Mouse (Mus musculus): ENCODE data around the gene Xrcc1. TPM values are rescaled to one million over a fixed set of nuclear protein-coding genes. Genes with fewer than 3 reads are reported as not detected.

The Xrcc1 gene
- 0.88 TPM for polyA plus RNA-seq (2014; fragmentation: Illumina TruSeq; extraction: RNeasy Lipid Tissue Mini Kit (QIAGEN cat#74804))

GRCm38 (mm10) chr7:24546068-24546614 is at the start of gene Xrcc1, which contains the start of gene Pinlyp:
Gene Xrcc1, plus strand, starts transcription at chr7:24546289.
Gene Pinlyp, minus strand, starts transcription at chr7:24546118.

GRCm38 (mm10) chr7:24506838-24507725 is 39.0 kb upstream of the Xrcc1 start, which contains the start of gene Zfp428:
Gene Zfp428, plus strand, starts transcription at chr7:24507006.

GRCm38 (mm10) chr7:24512355-24512754 is 33.7 kb upstream of the Xrcc1 start, which contains the start of gene AC161166.1:
Gene AC161166.1, minus strand, starts transcription at chr7:24512455.

GRCm38 (mm10) chr7:24530062-24530931 is 15.8 kb upstream of the Xrcc1 start, which contains the start of gene Irgq:
Gene Irgq, plus strand, starts transcription at chr7:24530689.

GRCm38 (mm10) chr7:24587330-24588105 is 41.4 kb downstream of the Xrcc1 start, which contains the start of the genes Ethe1 and Zfp575:
Gene Ethe1, plus strand, starts transcription at chr7:24587543.
Gene Zfp575, minus strand, starts transcription at chr7:24587641.

GRCm38 (mm10) chr7:24610144-24610878 is 64.2 kb downstream of the Xrcc1 start, which contains the start of gene Phldb3:
Gene Phldb3, plus strand, starts transcription at chr7:24610763.

Other genes with a start within 250 kb of the Xrcc1 start
- gene Zfp61, start 245.1 kb upstream of the Xrcc1 start, polyA plus RNA-seq (2014; fragmentation: Illumina TruSeq; extraction: RNeasy Lipid Tissue Mini Kit (QIAGEN cat#74804)) = 11.3 TPM
- 2.2 TPM for gene Zfp94, start 229.6 kb upstream of the Xrcc1 start, polyA plus RNA-seq (2014; fragmentation: Illumina TruSeq; extraction: RNeasy Lipid Tissue Mini Kit (QIAGEN cat#74804))
- gene Tescl, start 212.4 kb upstream of the Xrcc1 start, polyA plus RNA-seq (2014; fragmentation: Illumina TruSeq; extraction: RNeasy Lipid Tissue Mini Kit (QIAGEN cat#74804)) = not detected
- gene Lypd5, start 197.1 kb upstream of the Xrcc1 start, polyA plus RNA-seq (2014; fragmentation: Illumina TruSeq; extraction: RNeasy Lipid Tissue Mini Kit (QIAGEN cat#74804)) = not detected
- not detected for gene Kcnn4, start 176.0 kb upstream of the Xrcc1 start, polyA plus RNA-seq (2014; fragmentation: Illumina TruSeq; extraction: RNeasy Lipid Tissue Mini Kit (QIAGEN cat#74804))
- not detected for gene Smg9, start 146.7 kb upstream of the Xrcc1 start, polyA plus RNA-seq (2014; fragmentation: Illumina TruSeq; extraction: RNeasy Lipid Tissue Mini Kit (QIAGEN cat#74804))
- not detected for gene Irgc1, start 94.0 kb upstream of the Xrcc1 start, polyA plus RNA-seq (2014; fragmentation: Illumina TruSeq; extraction: RNeasy Lipid Tissue Mini Kit (QIAGEN cat#74804))
- gene Plaur, start 83.8 kb upstream of the Xrcc1 start, polyA plus RNA-seq (2014; fragmentation: Illumina TruSeq; extraction: RNeasy Lipid Tissue Mini Kit (QIAGEN cat#74804)) = 1.0 TPM
- gene Cadm4, start 64.3 kb upstream of the Xrcc1 start, polyA plus RNA-seq (2014; fragmentation: Illumina TruSeq; extraction: RNeasy Lipid Tissue Mini Kit (QIAGEN cat#74804)) = 0.34 TPM
- gene Zfp428, start 39.3 kb upstream of the Xrcc1 start, polyA plus RNA-seq (2014; fragmentation: Illumina TruSeq; extraction: RNeasy Lipid Tissue Mini Kit (QIAGEN cat#74804)) = 0.80 TPM
- gene AC161166.1, start 33.8 kb upstream of the Xrcc1 start, polyA plus RNA-seq (2014; fragmentation: Illumina TruSeq; extraction: RNeasy Lipid Tissue Mini Kit (QIAGEN cat#74804)) = not detected
- 7.8 TPM for gene Irgq, start 15.6 kb upstream of the Xrcc1 start, polyA plus RNA-seq (2014; fragmentation: Illumina TruSeq; extraction: RNeasy Lipid Tissue Mini Kit (QIAGEN cat#74804))
- not detected for gene Pinlyp, start 171 bp upstream of the Xrcc1 start, polyA plus RNA-seq (2014; fragmentation: Illumina TruSeq; extraction: RNeasy Lipid Tissue Mini Kit (QIAGEN cat#74804))
- gene Ethe1, start 41.3 kb downstream of the Xrcc1 start, polyA plus RNA-seq (2014; fragmentation: Illumina TruSeq; extraction: RNeasy Lipid Tissue Mini Kit (QIAGEN cat#74804)) = 0.31 TPM
- not detected for gene Zfp575, start 41.4 kb downstream of the Xrcc1 start, polyA plus RNA-seq (2014; fragmentation: Illumina TruSeq; extraction: RNeasy Lipid Tissue Mini Kit (QIAGEN cat#74804))
- gene Phldb3, start 64.5 kb downstream of the Xrcc1 start, polyA plus RNA-seq (2014; fragmentation: Illumina TruSeq; extraction: RNeasy Lipid Tissue Mini Kit (QIAGEN cat#74804)) = not detected
- gene Lypd3, start 90.3 kb downstream of the Xrcc1 start, polyA plus RNA-seq (2014; fragmentation: Illumina TruSeq; extraction: RNeasy Lipid Tissue Mini Kit (QIAGEN cat#74804)) = not detected
- not detected for gene Tex101, start 130.4 kb downstream of the Xrcc1 start, polyA plus RNA-seq (2014; fragmentation: Illumina TruSeq; extraction: RNeasy Lipid Tissue Mini Kit (QIAGEN cat#74804))
- gene BC049730, start 163.0 kb downstream of the Xrcc1 start, polyA plus RNA-seq (2014; fragmentation: Illumina TruSeq; extraction: RNeasy Lipid Tissue Mini Kit (QIAGEN cat#74804)) = not detected
- gene Gm4763, start 180.6 kb downstream of the Xrcc1 start, polyA plus RNA-seq (2014; fragmentation: Illumina TruSeq; extraction: RNeasy Lipid Tissue Mini Kit (QIAGEN cat#74804)) = not detected
- gene Cd177, start 214.0 kb downstream of the Xrcc1 start, polyA plus RNA-seq (2014; fragmentation: Illumina TruSeq; extraction: RNeasy Lipid Tissue Mini Kit (QIAGEN cat#74804)) = 0.17 TPM
- 0.83 TPM for gene Ceacam10, start 230.9 kb downstream of the Xrcc1 start, polyA plus RNA-seq (2014; fragmentation: Illumina TruSeq; extraction: RNeasy Lipid Tissue Mini Kit (QIAGEN cat#74804))

Measured in ovary, adult 10 weeks (tissue).